Mouse (Mus musculus): Measurements from ENCODE around the gene Vmn1r40.

GRCm38 (mm10) chr6:89666976-89667375 lies 40.4 kb upstream of the Vmn1r40 start:
- no peak for TF ChIP-seq POLR2A (IDR thresholded peaks at IDR 0.05; ENCODE audit: insufficient read depth, low read depth, low read length)
- no peak for TF ChIP-seq CTCF (IDR thresholded peaks at IDR 0.05; ENCODE audit: insufficient read depth, low read depth, low read length)

All from olfactory bulb, adult 2 months (tissue).